Mouse (Mus musculus) B cell, adult 67 days (primary cell): Measurements from ENCODE around the gene Aoc1. TPM values are rescaled to one million over a fixed set of nuclear protein-coding genes. Genes with fewer than 3 reads are reported as not detected.

Experiments used
- total RNA-seq, 2 experiments: library from RNA; stranded (reverse); gene quantifications; 4 replicates each; pipeline ENCODE4 v1.2.4; 2023

The Aoc1 gene
- total RNA-seq: not detected

DNA sequence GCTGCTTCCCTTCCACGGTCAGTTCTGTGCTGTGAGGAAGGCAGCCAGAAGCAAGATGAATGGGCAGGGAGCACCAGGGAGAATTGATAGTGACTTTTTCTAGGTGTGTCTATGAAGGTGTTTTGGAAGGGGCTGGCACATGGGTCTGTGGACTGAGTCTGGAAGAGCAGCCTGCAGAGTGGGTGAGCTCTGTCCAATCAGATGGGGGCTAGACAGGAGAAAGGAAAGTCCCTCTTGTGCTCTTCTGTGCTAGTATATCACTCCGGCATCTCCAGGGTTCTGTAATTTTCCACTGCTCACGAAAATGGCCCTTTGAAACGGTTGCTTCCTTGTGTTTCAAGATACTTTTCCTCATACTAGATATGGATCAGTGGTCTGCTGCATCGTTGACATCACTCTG lies at the start of gene Aoc1:
Gene Aoc1 (plus strand): TSS at position 301 of the 400 bp plus-strand sequence.

DNA sequence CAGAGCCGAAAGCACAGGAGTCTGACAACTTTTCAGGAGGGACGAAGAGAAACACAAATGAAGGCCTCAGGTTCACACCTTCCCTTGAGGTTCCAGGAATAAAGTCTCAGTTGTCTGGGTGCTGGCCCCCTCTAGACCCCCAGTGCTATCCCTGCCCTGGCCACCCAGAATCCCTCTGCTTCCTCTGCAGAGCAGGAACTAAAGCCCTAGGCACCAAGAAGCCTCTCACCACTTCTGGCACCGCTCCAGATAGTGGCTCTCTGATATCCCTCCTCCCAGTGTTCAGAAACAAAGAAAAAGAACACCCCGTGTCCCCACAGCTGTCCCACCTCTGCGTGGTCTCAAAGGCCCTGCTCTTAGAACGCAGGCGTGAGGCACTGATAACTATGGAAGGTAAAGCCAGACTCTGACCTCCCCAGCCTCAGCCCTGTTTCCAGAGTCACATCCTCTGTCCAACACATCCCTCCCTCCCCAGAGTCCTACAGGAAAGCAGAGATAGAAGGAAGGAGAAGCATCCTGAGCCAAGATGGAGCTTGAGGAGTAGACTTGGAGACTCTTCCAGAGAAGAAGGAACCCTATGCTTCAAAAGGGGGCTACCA lies 32.2 kb upstream of the Aoc1 start, which contains the start of gene Tmem176a:
Gene Tmem176a (plus strand): TSS at position 549 of the 599 bp plus-strand sequence.

DNA sequence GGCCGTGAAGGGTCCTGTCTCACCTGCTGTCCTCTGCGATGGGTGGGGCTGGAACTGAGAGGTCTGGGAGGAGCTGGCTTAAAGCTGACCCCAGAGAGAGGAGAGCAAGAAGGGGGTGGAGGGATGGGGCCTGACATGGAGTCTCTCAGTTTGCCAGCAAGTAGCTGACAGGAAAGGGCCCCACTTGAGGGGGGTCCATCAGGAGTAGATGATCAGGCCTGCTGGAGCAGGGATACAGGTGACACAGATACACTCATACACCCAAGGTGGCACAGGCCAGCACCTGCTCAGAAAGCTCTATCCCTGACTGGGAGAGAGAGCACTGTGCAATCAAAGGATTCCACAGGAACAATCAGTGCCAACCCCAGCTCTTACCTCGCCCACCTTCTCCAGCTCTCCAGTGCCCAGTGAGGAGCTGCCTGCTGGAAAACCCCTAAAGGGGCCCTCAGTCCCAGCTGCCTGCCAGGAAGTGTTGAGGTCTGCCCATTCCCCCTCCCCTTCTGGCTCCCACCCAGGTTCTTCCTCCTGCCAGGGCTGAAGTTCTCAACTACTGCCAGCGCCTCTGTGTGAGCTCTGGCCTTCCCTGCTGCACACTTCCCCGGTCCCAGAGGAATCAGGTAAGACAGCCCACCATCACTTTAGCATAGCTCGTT lies 31.6 kb upstream of the Aoc1 start, which contains the start of gene Tmem176b:
Gene Tmem176b (minus strand): TSS at position 524 of the 653 bp plus-strand sequence.

DNA sequence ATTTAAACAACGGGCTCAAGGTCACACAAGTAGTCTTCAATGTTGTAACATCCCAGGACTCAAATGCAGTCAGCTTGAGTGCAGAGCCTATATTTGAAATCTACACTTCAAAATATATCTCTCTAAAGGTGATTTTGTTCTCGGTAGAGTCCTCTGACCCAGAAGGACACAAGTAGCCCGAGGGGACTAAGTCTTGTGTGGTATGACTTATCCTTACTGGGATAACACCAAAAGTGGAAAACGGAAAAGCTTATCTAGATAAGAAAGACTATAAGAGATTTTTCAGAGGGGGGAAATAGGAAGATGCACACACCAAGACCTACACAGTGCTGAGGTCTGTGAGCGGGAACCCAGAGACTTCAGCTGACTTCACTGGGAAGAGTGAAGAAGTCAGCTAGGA lies 56.9 kb downstream of the Aoc1 start, which contains the start of gene 1600015I10Rik:
Gene 1600015I10Rik (plus strand): TSS at position 301 of the 400 bp plus-strand sequence.

Other genes with a start within 250 kb of the Aoc1 start
- under 1 TPM; 0.35 to 0.42 TPM for gene AI854703, start 246.1 kb upstream of the Aoc1 start, total RNA-seq
- gene Gimap8, start 225.7 kb upstream of the Aoc1 start, total RNA-seq: 100 to 1,000 TPM; 137 to 176 TPM
- 10 to 100 TPM; 75.8 to 78.6 TPM for gene Gimap9, start 196.8 kb upstream of the Aoc1 start, total RNA-seq
- gene Gimap4, start 188.3 kb upstream of the Aoc1 start, total RNA-seq: 100 to 1,000 TPM; 146 to 200 TPM
- gene Gimap6, start 164.7 kb upstream of the Aoc1 start, total RNA-seq: 1,000 to 10,000 TPM; 1,476 to 1,529 TPM
- 10 to 100 TPM; 41.2 to 94.2 TPM for gene Gm28053, start 154.3 kb upstream of the Aoc1 start, total RNA-seq
- gene Gimap7, start 154.3 kb upstream of the Aoc1 start, total RNA-seq: 100 to 1,000 TPM; 119 to 135 TPM
- 100 to 1,000 TPM; 170 to 239 TPM for gene Gimap1, start 133.8 kb upstream of the Aoc1 start, total RNA-seq
- 100 to 1,000 TPM; 121 to 177 TPM for gene Gimap5, start 126.7 kb upstream of the Aoc1 start, total RNA-seq
- 100 to 1,000 TPM; 216 to 241 TPM for gene Gimap3, start 102.0 kb upstream of the Aoc1 start, total RNA-seq
- 1 to 10 TPM in 1 of 2 experiments, under 1 TPM in 1; 0.71 to 1.7 TPM for gene Tmem176a, start 32.0 kb upstream of the Aoc1 start, total RNA-seq
- gene Tmem176b, start 31.4 kb upstream of the Aoc1 start, total RNA-seq: 1 to 10 TPM; 1.0 to 2.4 TPM
- not detected for gene 1600015I10Rik, start 57.0 kb downstream of the Aoc1 start, total RNA-seq
- not detected for gene Doxl2, start 102.1 kb downstream of the Aoc1 start, total RNA-seq
- not detected for gene Svs1, start 114.0 kb downstream of the Aoc1 start, total RNA-seq
- not detected for gene Gpnmb, start 163.7 kb downstream of the Aoc1 start, total RNA-seq
- gene Malsu1, start 200.9 kb downstream of the Aoc1 start, total RNA-seq: 10 to 100 TPM; 33.7 to 41.9 TPM